Mouse (Mus musculus) kidney, adult 2 months (tissue): ENCODE results near the gene Phgr1. TPM values are rescaled to one million over a fixed set of nuclear protein-coding genes. Genes with fewer than 3 reads are reported as not detected.

Experiments used
- DNase-seq: peaks from one replicate; pipeline ENCODE4 v3.0.0; 2021
- H3K27ac ChIP-seq: fragments of 200-500 bp; 2 replicates; pipeline ENCODE4 v1.5.1; 2012; ENCODE audit warnings: low read depth, low read length, control low read depth, inconsistent platforms; ENCODE audit not compliant: insufficient read depth
- H3K27me3 ChIP-seq: fragments of 200-500 bp; replicated peaks from 2 replicates; pipeline ENCODE4 v1.6.1; 2012; ENCODE audit warnings: mild to moderate bottlenecking, moderate library complexity, low read length, inconsistent platforms; ENCODE audit not compliant: control insufficient read depth, insufficient read depth
- H3K36me3 ChIP-seq: fragments of 200-500 bp; 2 replicates; pipeline ENCODE4 v1.6.1; 2012; ENCODE audit warnings: mild to moderate bottlenecking, moderate library complexity, low read length, inconsistent platforms; ENCODE audit not compliant: control insufficient read depth, insufficient read depth
- H3K4me1 ChIP-seq: fragments of 200-500 bp; 2 replicates; pipeline ENCODE4 v1.6.1; 2011; ENCODE audit warnings: low read length; ENCODE audit not compliant: control insufficient read depth, insufficient read depth
- H3K4me3 ChIP-seq: fragments of 200-500 bp; 2 replicates; pipeline ENCODE4 v1.5.1; 2011; ENCODE audit warnings: mild to moderate bottlenecking, low read depth, low read length, control low read depth; ENCODE audit not compliant: insufficient read depth
- CTCF ChIP-seq: fragments of 200-500 bp; conservative IDR thresholded peaks from 2 replicates; pipeline ENCODE4 v1.5.1; 2011; ENCODE audit warnings: low read depth, mild to moderate bottlenecking, control low read depth, low read length, moderate library complexity, mixed read lengths; ENCODE audit not compliant: insufficient read depth, insufficient read length
- POLR2A ChIP-seq: fragments of 200-500 bp; IDR thresholded peaks from one replicate; pipeline ENCODE4 v1.6.1; 2011; ENCODE audit warnings: low read depth, low read length, control low read depth
- WGBS: fragments of 180-500 bp; shearing (Covaris S2); methylation state at CpG from one replicate; pipeline ENCODE4 v1.1.7; 2018; 5-methylcytosine and 5-hydroxymethylcytosine counted together
- polyA plus RNA-seq: library from polyadenylated mRNA; depleted of rRNA; stranded (reverse); fragments of >200 nt; gene quantifications from 2 replicates; pipeline ENCODE4 v1.2.3, GENCODE M21; 2012

Gene Phgr1
- polyA plus RNA-seq, 1 experiment: not detected

- TF ChIP-seq POLR2A (no peak), CTCF (no peak)
- Histone ChIP-seq H3K27ac (no peak overlapping the region), H3K27me3 (no peaks in the 10 kb centered on the region), H3K4me1 (no peaks in the 10 kb centered on the region), H3K36me3 (no peaks in the 10 kb centered on the region), H3K4me3 (no peak overlapping the region)
- no peak for DNase-seq
- 64% methylated on average over 12 of the region's 12 CpGs for WGBS
Measured at GRCm38 (mm10) chr2:118790221-118790550, 17.6 kb downstream of the Phgr1 start.

DNA sequence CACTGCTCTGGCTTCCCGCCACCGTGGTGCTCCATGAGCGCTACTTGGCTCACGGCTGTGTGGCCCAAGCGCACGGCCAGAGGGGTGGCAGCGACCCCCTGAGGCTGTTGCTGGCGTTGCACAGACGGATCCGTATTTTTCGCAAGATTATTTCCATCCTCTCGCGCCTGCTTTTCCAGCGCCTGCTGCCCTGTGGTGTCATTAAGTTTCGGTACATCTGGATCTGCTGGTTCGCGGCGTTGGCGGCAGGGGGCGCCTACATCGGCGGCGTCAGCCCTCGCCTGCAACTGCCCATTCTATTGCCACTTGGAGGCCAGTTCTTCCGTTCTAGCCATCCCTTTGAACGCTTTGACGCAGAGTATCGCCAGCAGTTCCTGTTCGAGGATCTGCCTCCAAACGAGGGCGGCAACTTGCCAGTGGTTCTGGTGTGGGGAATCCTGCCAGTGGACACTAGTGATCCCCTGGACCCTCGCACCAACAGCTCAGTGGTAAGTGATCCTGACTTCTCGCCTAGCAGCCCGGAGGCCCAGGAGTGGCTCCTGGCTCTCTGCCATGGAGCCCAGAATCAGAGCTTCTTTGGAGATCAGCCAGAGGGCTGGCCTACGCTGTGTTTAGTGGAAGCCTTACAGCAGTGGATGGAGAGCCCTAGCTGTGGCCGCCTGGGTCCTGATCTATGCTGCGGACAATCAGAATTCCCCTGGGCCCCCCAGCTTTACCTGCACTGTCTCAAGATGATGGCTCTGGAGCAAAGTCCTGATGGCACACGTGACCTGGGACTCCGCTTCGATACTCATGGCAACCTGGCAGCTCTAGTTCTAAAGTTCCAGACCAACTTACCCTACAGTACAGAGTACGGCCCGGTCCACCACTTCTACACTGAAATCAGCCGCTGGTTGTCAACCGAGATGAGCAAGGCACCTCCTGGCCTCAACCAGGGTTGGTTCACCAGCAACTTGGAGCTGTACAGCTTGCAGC lies 18.3 kb downstream of the Phgr1 start:
- DNase-seq: peak; percentile 81

DNA sequence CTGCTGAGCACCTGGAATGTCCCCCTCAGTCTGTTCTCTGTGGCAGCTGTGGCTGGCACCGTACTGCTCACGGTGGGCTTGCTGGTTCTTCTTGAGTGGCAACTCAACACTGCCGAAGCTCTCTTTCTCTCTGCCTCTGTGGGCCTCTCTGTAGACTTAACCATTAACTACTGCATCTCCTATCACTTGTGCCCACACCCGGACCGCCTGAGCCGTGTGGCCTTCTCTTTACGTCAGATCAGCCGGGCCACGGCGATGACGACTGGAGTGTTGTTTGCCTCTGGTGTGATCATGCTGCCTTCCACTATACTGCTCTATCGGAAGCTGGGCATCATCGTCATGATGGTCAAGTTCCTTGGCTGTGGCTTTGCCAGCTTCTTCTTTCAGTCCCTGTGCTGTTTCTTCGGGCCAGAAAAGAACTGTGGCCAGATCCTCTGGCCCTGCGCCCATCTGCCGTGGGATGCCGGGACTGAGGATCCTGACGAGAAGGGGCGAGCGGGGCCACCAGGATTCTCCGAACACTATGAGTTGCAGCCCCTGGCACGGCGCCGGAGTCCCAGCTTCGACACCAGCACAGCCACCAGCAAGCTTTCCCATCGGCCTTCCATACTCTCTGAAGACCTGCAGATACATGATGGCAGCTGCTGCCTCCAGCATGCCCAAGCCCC lies 19.2 kb downstream of the Phgr1 start:
- Histone ChIP-seq H3K4me1 (no peaks in the 10 kb centered on the region), H3K36me3 (no peaks in the 10 kb centered on the region), H3K27ac (no peak overlapping the region), H3K4me3 (no peak overlapping the region), H3K27me3 (no peaks in the 10 kb centered on the region)
- TF ChIP-seq CTCF (no peak), POLR2A (no peak)
- 93% methylated on average over 26 of the region's 26 CpGs for WGBS
- no peak for DNase-seq

More for the DNA sequence above, 18.3 kb downstream of the Phgr1 start:
- Histone ChIP-seq H3K4me1 (no peaks in the 10 kb centered on the region), H3K4me3 (no peak overlapping the region), H3K27ac (no peak overlapping the region), H3K27me3 (no peaks in the 10 kb centered on the region), H3K36me3 (no peaks in the 10 kb centered on the region)
- WGBS: 23% methylated on average over 44 of the region's 44 CpGs
- TF ChIP-seq CTCF: peak; percentile 79
- TF ChIP-seq POLR2A: no peak

- Histone ChIP-seq H3K4me3 (no peak overlapping the region), H3K27me3 (no peaks in the 10 kb centered on the region), H3K4me1 (no peaks in the 10 kb centered on the region), H3K27ac (no peak overlapping the region), H3K36me3 (no peaks in the 10 kb centered on the region)
- no peak for TF ChIP-seq CTCF
- 57% methylated on average over 4 of the region's 4 CpGs for WGBS
- no peak for DNase-seq
Measured at GRCm38 (mm10) chr2:118792259-118792613, 19.7 kb downstream of the Phgr1 start.

- DNase-seq: no peak
- Histone ChIP-seq H3K27ac (no peak overlapping the region), H3K36me3 (no peaks in the 10 kb centered on the region), H3K4me3 (no peak overlapping the region), H3K27me3 (no peaks in the 10 kb centered on the region), H3K4me1 (no peaks in the 10 kb centered on the region)
- TF ChIP-seq CTCF (no peak), POLR2A (no peak)
- WGBS: 79% methylated on average over 4 of the region's 4 CpGs
Measured at GRCm38 (mm10) chr2:118793636-118794035, 21.1 kb downstream of the Phgr1 start.

DNA sequence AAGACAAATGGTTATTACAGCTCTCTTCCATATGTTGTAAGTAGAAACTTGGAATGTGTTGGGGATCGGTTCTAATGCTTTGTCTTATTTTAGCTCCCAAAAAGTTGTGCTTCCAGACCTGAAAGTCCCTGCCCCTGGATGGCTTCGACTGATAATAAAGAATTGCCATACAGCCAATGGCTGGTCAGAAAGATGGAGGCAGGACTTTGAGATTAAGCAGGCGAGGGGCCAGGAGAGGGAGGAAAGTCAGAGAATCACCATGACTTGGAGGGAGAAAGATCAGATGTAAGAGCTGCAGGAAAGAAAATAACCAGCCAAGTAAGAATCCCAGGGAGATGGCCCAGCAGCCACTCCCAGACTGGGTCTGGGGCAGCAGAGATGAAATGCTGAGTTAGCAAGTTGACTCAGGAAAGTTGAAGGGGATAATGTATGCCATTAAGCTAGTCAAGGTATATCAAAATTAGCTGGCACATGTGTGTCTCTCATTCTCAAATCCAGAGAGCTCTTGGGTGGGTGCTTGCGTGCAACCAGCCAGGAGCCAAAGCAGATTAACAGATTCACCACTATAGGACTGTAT lies 30.1 kb downstream of the Phgr1 start:
- H3K4me3 ChIP-seq: no peak overlapping the region
- WGBS: 77% methylated on average over 4 of the region's 4 CpGs
- DNase-seq: no peak
- no peak for TF ChIP-seq POLR2A
- no peak for TF ChIP-seq CTCF
- no peaks in the 10 kb centered on the region for H3K36me3 ChIP-seq
- no peak overlapping the region for H3K27ac ChIP-seq
- no peaks in the 10 kb centered on the region for H3K4me1 ChIP-seq
- no peaks in the 10 kb centered on the region; the same call in 1 of the 2 replicates for H3K27me3 ChIP-seq

DNA sequence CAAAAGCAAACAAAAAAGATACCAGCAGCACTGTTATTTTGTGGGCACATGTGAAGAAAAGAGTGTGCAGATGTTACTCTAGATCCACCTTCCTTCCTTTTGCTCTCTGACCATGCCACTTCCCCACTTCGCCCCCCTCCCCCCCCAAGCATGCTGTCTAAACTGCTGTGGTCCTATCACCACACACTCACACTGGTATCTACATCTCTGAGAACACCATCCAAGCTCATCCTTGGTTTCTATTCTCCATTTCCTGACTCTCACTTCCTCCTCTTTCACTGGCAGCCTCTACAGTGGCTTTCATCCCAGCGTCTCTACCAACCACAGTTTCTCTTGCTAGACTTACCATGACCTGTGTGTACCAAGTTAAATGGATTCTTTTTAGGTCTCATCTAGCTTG lies 31.9 kb downstream of the Phgr1 start:
- 85% methylated on average over 2 of the region's 2 CpGs for WGBS
- H3K27ac ChIP-seq: no peak overlapping the region
- no peak for TF ChIP-seq CTCF
- TF ChIP-seq POLR2A: no peak
- no peaks in the 10 kb centered on the region for H3K36me3 ChIP-seq
- peak; percentile 7 for DNase-seq
- no peaks in the 10 kb centered on the region for H3K4me1 ChIP-seq
- H3K4me3 ChIP-seq: no peak overlapping the region
- no peaks in the 10 kb centered on the region; the same call in 1 of the 2 replicates for H3K27me3 ChIP-seq
